Mouse (Mus musculus) stomach, postnatal 0 days (tissue): ENCODE data around the gene Tmprss11g.

ENCODE experiments used
- CTCF ChIP-seq: IDR thresholded peaks from 2 replicates; pipeline ENCODE4 v1.5.1; 2016; ENCODE audit warnings: antibody characterized with exemption, low read depth, mild to moderate bottlenecking, moderate library complexity
- EP300 ChIP-seq: optimal IDR thresholded peaks from 2 replicates; pipeline ENCODE3; 2016; ENCODE audit warnings: antibody characterized with exemption

DNA sequence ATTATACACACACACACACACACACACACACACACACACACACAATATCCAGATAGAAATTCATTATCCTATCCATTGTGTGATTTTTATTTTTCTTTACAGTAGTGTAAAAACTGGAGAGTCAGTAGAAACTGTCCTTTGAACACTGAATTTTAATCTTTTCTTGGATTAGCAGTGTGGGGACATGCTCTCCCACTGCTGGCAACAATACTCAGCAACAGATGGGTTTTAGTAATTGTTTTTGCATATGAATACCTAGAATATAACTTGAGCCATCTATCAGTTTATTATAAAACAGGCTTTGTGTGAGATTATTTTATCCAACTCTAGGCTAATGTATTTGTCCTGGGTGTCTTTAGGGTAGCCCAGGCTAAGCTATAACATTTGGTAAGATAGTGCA is 79.9 kb downstream of the Tmprss11g start:
- TF ChIP-seq CTCF (no peak), EP300 (no peak)
